Mouse (Mus musculus) thymus, adult 2 months (tissue): ENCODE measurements at regions not wholly inside any gene's neighbourhood (a gene's known extent, or its start where the extent isn't known, plus 50 kb on each side); places are given as distances from the start of the nearest gene placed in this dataset.

Source experiments
- CTCF ChIP-seq: fragments of 200-500 bp; IDR thresholded peaks from 2 replicates; pipeline ENCODE4 v1.5.1; 2012; ENCODE audit warnings: mild to moderate bottlenecking, control low read depth, low read length, moderate library complexity, borderline replicate concordance; ENCODE audit not compliant: control insufficient read depth, poor library complexity, insufficient read depth; ENCODE audit errors: extremely low read depth
- POLR2A ChIP-seq: fragments of 200-500 bp; IDR thresholded peaks from 2 replicates; pipeline ENCODE4 v1.6.1; 2012; ENCODE audit warnings: mild to moderate bottlenecking, low read length, control low read depth, moderate library complexity; ENCODE audit not compliant: control insufficient read depth, poor library complexity, insufficient read depth; ENCODE audit errors: extremely low read depth

GRCm38 (mm10) chr8:83819086-83819485, 78.0 kb upstream of the Adgre5 start:
- TF ChIP-seq CTCF, result no peak
- no peak for TF ChIP-seq POLR2A
